Mouse (Mus musculus): ENCODE measurements around the gene Nat14.

- no peak for TF ChIP-seq POLR2A (IDR thresholded peaks at IDR 0.05; ENCODE audit: borderline replicate concordance, control insufficient read depth, low read depth, low read length)
- TF ChIP-seq CTCF (IDR thresholded peaks at IDR 0.05; ENCODE audit: control insufficient read depth, insufficient read depth, low read length) = no peak
Observed at GRCm38 (mm10) chr7:4919096-4919495, 2.7 kb upstream of the Nat14 start.

Data from bone marrow, adult 2 months (tissue).